Mouse (Mus musculus): ENCODE data around the gene Pde4c. TPM values are rescaled to one million over a fixed set of nuclear protein-coding genes. Genes with fewer than 3 reads are reported as not detected.

Gene Pde4c
- polyA plus RNA-seq, 2 experiments, result 0.74 to 1.6 TPM

DNA sequence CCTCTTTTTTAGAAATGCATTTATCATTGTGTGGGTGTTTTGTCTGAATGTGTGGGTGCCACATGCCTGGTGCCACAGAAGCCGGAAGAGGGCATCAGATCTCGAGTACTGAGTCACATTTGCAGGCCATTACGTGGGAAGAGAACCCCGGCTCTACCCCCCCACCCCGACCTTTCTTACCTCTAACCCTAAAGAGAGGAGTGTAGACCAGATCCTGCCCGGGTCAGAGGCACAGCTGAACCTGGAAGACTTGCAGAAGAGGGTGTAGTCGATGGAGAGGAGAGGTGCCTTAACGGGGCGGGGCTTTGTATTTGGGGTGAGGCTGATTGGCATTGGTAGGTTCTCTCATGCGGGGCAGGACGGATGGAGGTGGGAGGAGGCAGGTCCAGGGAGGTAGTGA is 21.3 kb downstream of the Pde4c start:
- Histone ChIP-seq H3K4me2 (ENCODE audit: low read depth) (no peak overlapping the region), H3K4me3 (ENCODE audit: insufficient read depth in 1 of 2, low read depth in 2 of 2, low read length in 2 of 2) (no peak overlapping the region), H3K27me3 (ENCODE audit: control insufficient read depth, insufficient read depth, low read length) (peaks cover 56% of the 10 kb centered on the region), H3K4me1 (replicated peaks; ENCODE audit: control insufficient read depth in 2 of 2, insufficient read depth in 2 of 2, low read length in 1 of 2) (no peaks in the 10 kb centered on the region; a peak in 1 of 4 replicates), H3K9ac (replicated peaks) (no peak overlapping the region), H3K36me3 (replicated peaks; ENCODE audit: control insufficient read depth, insufficient read depth, low read depth) (no peaks in the 10 kb centered on the region), H3K9me3 (ENCODE audit: control insufficient read depth, low read length) (no peaks in the 10 kb centered on the region), H3K27ac (no peak overlapping the region)
- DNase-seq (ENCODE audit: low read depth in 3 of 3, low spot score in 3 of 3) (no peak), ATAC-seq (ENCODE audit: insufficient read depth) (no peak)
- TF ChIP-seq CTCF (IDR thresholded peaks at IDR 0.05; ENCODE audit: low read depth) (no peak), EP300 (IDR thresholded peaks at IDR 0.05; ENCODE audit: low read depth) (no peak)
- WGBS (ENCODE audit: insufficient replicate concordance), result 27% methylated on average over 11 of the region's 11 CpGs

DNA sequence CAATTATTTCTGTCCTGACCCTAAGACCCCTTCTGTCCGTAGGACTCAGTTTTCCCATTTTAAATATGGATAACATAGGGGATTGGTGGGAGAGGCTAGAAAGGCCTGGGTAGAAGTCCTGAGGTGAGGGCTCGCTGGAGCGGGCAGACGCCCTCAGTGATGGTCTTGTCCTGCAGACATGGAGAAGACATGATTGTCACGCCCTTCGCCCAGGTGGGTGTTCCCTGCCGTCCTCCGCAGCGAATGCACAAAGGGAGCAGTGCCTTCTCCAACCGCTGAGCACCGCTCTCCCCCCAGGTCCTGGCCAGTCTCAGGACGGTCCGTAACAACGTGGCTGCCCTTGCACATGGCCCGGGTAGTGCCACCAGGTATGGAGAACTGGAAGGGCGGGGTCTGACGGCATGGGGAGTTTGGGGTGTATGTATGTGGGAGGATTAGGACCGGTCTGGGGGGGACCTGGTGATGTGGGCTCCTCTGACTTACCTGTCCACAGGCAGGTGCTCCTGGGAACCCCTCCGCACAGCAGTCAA is 22.2 kb downstream of the Pde4c start:
- no peak overlapping the region for H3K27ac ChIP-seq
- peaks cover 56% of the 10 kb centered on the region for H3K27me3 ChIP-seq (ENCODE audit: control insufficient read depth, insufficient read depth, low read length)
- no peak overlapping the region for H3K9ac ChIP-seq (replicated peaks)
- no peak for DNase-seq (ENCODE audit: low read depth in 3 of 3, low spot score in 3 of 3)
- no peak overlapping the region for H3K4me2 ChIP-seq (ENCODE audit: low read depth)
- no peaks in the 10 kb centered on the region; a peak in 1 of 4 replicates for H3K4me1 ChIP-seq (replicated peaks; ENCODE audit: control insufficient read depth in 2 of 2, insufficient read depth in 2 of 2, low read length in 1 of 2)
- no peak overlapping the region for H3K4me3 ChIP-seq (ENCODE audit: insufficient read depth in 1 of 2, low read depth in 2 of 2, low read length in 2 of 2)
- ATAC-seq (ENCODE audit: insufficient read depth), result no peak
- no peaks in the 10 kb centered on the region for H3K36me3 ChIP-seq (replicated peaks; ENCODE audit: control insufficient read depth, insufficient read depth, low read depth)
- TF ChIP-seq EP300 (IDR thresholded peaks at IDR 0.05; ENCODE audit: low read depth) (no peak), CTCF (IDR thresholded peaks at IDR 0.05; ENCODE audit: low read depth) (no peak)
- WGBS (ENCODE audit: insufficient replicate concordance), result 49% methylated on average over 19 of the region's 19 CpGs
- H3K9me3 ChIP-seq (ENCODE audit: control insufficient read depth, low read length), result no peaks in the 10 kb centered on the region

DNA sequence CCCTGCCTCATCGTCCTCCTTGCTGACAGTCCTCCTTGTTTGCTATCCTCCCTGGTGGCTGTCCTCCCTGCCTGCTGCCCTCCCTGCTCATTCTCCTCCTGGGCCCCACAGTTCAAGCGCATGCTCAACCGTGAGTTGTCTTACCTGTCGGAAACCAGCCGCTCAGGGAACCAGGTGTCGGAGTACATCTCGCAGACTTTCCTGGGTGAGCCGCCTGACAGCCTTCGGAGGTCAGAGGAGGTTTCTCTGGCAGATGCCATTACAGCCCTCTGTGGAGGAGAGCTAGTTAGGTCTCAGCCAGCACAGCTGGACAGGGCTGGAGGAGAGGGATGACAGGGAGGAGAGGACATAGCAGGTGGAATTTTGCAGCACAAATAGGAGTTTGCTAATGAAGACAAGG is 23.2 kb downstream of the Pde4c start:
- Histone ChIP-seq H3K9me3 (ENCODE audit: control insufficient read depth, low read length) (no peaks in the 10 kb centered on the region), H3K27me3 (ENCODE audit: control insufficient read depth, insufficient read depth, low read length) (peaks cover 54% of the 10 kb centered on the region), H3K4me3 (ENCODE audit: insufficient read depth in 1 of 2, low read depth in 2 of 2, low read length in 2 of 2) (no peak overlapping the region), H3K9ac (replicated peaks) (no peak overlapping the region), H3K4me1 (replicated peaks; ENCODE audit: control insufficient read depth in 2 of 2, insufficient read depth in 2 of 2, low read length in 1 of 2) (no peaks in the 10 kb centered on the region; a peak in 1 of 4 replicates), H3K36me3 (replicated peaks; ENCODE audit: control insufficient read depth, insufficient read depth, low read depth) (no peaks in the 10 kb centered on the region), H3K27ac (no peak overlapping the region), H3K4me2 (ENCODE audit: low read depth) (no peak overlapping the region)
- TF ChIP-seq CTCF (IDR thresholded peaks at IDR 0.05; ENCODE audit: low read depth) (no peak), EP300 (IDR thresholded peaks at IDR 0.05; ENCODE audit: low read depth) (no peak)
- WGBS (ENCODE audit: insufficient replicate concordance), result 69% methylated on average over 9 of the region's 9 CpGs
- no peak for ATAC-seq (ENCODE audit: insufficient read depth)
- no peak for DNase-seq (ENCODE audit: low read depth in 3 of 3, low spot score in 3 of 3)

DNA sequence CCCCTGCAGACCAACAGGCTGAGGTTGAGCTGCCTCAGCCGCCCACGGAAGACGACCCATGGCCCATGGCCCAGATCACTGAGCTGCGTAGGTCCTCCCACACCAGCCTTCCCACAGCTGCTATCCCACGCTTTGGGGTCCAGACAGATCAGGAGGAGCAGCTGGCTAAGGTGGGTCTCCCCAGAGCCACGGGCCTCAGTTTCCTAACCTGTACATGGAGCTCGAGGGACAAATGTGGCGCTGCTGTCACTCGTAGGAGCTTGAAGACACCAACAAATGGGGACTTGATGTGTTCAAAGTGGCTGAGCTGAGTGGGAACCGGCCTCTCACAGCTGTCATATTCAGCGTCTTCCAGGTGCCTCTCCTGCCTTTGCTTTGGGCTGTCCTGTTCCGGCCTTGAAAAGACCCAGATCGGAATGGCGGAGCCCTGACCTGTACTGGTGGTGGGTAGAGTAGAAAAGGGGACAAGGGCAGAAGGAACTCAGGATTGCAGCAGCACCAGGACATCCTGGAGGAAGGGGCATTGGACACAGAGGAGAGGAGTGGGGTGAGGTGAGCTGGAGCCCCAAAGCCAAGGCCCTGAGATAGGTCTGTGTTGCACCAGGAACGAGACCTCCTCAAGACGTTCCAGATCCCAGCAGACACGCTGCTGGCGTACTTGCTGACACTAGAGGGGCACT is 23.8 kb downstream of the Pde4c start:
- ATAC-seq (ENCODE audit: insufficient read depth) (no peak), DNase-seq (ENCODE audit: low read depth in 3 of 3, low spot score in 3 of 3) (no peak)
- TF ChIP-seq EP300 (IDR thresholded peaks at IDR 0.05; ENCODE audit: low read depth) (no peak), CTCF (IDR thresholded peaks at IDR 0.05; ENCODE audit: low read depth) (no peak)

DNA sequence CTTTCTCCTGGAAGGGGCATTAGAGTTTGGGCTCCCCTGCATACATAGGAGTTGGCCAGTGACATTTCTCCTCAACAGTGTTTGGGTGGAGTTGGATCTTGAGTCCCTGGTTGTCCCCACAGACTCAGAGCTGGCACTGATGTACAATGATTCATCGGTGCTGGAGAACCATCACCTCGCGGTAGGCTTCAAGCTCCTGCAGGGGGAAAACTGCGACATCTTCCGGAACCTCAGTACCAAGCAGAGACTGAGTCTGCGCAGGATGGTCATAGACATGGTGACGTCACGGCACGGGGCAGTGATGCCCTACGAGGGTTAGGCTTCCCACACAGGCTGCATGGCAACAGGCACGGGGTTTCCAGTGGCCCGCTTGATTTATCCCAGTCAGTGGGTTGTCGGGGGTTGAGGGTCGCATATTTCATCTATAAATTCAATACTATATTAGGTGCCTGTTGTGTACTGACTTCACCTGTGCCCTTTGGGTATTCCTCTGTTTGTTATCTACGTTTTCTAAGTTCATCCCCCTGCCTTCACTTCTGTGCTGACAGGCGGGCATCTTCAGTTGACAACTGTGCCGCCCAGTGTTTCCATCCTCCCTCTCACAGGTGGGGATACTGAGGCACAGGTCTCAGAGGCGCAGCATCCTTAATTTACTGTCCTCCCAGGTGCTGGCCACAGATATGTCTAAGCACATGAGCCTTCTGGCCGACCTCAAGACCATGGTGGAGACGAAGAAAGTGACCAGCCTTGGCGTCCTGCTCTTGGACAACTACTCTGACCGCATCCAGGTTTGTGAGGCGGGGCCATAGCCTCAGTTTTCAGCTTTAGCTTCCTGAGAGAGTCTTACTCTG is 25.0 kb downstream of the Pde4c start:
- TF ChIP-seq CTCF (IDR thresholded peaks at IDR 0.05; ENCODE audit: low read depth), result no peak
- TF ChIP-seq EP300 (IDR thresholded peaks at IDR 0.05; ENCODE audit: low read depth), result no peak
- Histone ChIP-seq H3K9me3 (ENCODE audit: control insufficient read depth, low read length) (no peaks in the 10 kb centered on the region), H3K4me2 (ENCODE audit: low read depth) (no peak overlapping the region), H3K36me3 (replicated peaks; ENCODE audit: control insufficient read depth, insufficient read depth, low read depth) (no peaks in the 10 kb centered on the region), H3K27me3 (ENCODE audit: control insufficient read depth, insufficient read depth, low read length) (peaks cover 36% of the 10 kb centered on the region), H3K9ac (replicated peaks) (no peak overlapping the region), H3K27ac (no peak overlapping the region), H3K4me1 (replicated peaks; ENCODE audit: control insufficient read depth in 2 of 2, insufficient read depth in 2 of 2, low read length in 1 of 2) (peaks cover 3 to 7% of the 10 kb centered on the region in 2 experiments; a peak in 3 of 4 replicates), H3K4me3 (ENCODE audit: insufficient read depth in 1 of 2, low read depth in 2 of 2, low read length in 2 of 2) (no peak overlapping the region)
- DNase-seq (ENCODE audit: low read depth in 3 of 3, low spot score in 3 of 3) (no peak), ATAC-seq (ENCODE audit: insufficient read depth) (no peak)
- 61% methylated on average over 23 of the region's 23 CpGs for WGBS (ENCODE audit: insufficient replicate concordance)

More for the DNA sequence above, 23.8 kb downstream of the Pde4c start:
- no peaks in the 10 kb centered on the region; a peak in 1 of 4 replicates for H3K4me1 ChIP-seq (replicated peaks; ENCODE audit: control insufficient read depth in 2 of 2, insufficient read depth in 2 of 2, low read length in 1 of 2)
- WGBS (ENCODE audit: insufficient replicate concordance), result 73% methylated on average over 18 of the region's 18 CpGs
- no peak overlapping the region for H3K9ac ChIP-seq (replicated peaks)
- peaks cover 47% of the 10 kb centered on the region for H3K27me3 ChIP-seq (ENCODE audit: control insufficient read depth, insufficient read depth, low read length)
- H3K36me3 ChIP-seq (replicated peaks; ENCODE audit: control insufficient read depth, insufficient read depth, low read depth), result no peaks in the 10 kb centered on the region
- no peaks in the 10 kb centered on the region for H3K9me3 ChIP-seq (ENCODE audit: control insufficient read depth, low read length)
- no peak overlapping the region for H3K4me2 ChIP-seq (ENCODE audit: low read depth)
- H3K4me3 ChIP-seq (ENCODE audit: insufficient read depth in 1 of 2, low read depth in 2 of 2, low read length in 2 of 2), result no peak overlapping the region
- H3K27ac ChIP-seq, result no peak overlapping the region

Data from liver, embryonic 14.5 days (tissue).